Mouse (Mus musculus): Measurements from ENCODE around the gene Gadd45gip1.
"Not testable (repeated sequence)": the region's sequence is repeated elsewhere in the genome, so short reads cannot be mapped to it uniquely, and the experiment has no call there.

Gene Gadd45gip1

GRCm38 (mm10) chr8:84797256-84797797, 34.0 kb upstream of the Gadd45gip1 start:
- no peak for DNase-seq (ENCODE audit: low read depth, low spot score)

DNA sequence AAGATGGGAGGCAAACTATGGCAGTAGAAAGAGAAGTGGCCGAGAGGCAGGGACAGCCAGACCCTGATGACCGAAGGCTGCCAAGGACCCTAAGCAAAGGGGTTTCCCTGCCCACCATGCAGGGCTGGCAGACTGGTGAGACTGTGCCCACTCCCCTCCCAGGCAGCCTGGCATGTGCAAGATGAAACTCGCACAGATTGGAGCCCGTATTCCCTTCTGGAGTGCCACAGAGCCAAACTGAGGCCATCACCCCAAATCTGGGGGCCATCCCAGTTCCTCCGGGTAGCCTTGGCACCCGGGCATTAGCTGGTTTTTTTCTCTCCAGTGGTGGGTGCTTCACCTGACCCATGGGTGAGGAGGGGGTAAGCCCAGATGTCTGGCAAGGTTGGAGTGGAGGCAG, 33.4 kb upstream of the Gadd45gip1 start:
- no peak for DNase-seq (ENCODE audit: low read depth, low spot score)

DNA sequence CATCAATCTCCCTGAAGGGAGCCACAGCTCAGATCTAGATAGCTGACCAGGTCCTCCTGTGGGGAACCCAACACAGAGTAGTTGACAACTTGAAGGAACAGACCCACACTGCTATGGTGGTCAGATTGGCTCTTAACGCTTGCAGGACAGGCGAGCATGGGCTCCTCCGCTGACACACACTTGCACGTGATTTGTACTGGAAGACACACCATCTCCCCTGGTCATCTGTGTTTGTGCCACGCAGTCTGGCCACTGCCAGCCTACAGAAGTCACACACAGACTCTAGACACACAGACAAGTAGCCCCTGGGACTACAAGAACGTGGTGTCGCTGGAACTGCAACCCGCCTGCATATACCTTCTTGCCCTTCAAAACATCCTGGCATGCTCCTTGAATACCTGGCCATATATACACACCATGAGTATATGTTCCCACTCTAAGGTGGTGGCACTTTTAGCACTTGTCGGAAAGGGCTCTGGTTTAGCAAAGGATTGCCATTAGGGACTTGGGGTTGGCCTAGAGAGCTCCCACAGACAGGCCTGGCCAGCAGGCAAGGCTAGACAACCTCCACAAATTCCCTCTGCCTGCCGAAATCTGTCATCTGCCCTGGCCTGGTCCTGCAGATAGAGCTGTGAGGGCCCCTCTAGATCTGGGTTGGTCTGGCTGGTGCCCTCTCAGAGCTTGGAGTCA, 32.7 kb upstream of the Gadd45gip1 start:
- no peak for DNase-seq (ENCODE audit: low read depth, low spot score)

DNA sequence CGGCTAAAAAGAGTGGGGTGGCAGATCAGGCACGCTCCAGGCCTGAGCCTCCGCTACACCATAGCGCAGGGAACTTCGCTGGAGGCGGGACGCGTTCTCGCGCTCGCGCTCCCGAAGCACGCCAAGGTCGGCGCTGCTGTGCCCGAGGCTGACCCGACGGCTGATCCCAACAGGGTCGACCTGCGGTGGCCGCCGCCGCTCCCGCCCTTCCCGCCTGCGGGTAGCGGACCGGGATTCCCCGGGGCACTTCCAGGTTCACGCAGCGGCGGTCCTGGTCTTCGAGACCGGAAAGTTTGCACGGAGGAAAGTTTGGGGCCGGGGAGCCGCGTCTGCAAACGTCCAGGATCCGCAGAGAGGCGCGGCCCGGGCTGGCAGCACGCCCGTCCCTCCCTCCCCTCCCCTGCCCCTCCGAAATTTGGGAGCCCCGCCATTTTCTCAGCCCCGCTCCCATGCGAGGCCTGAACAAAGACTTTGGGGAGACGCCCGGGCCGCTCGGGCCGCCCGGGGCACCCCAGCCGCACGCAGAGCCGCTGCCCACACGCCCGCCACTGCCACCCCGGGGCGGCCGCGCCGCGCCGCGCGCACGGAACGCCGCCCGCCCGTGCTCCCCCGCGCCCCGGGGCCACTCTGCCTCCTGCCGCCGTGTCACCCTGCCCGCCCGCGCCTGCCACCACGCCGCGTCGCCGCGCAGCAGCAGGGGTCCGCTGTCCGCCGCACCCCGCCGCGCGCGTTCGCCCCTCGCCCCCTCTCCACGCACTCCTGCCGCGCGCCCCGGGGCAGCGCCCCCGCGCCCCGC, 32.0 kb upstream of the Gadd45gip1 start:
- no peak for DNase-seq (ENCODE audit: low read depth, low spot score)

DNA sequence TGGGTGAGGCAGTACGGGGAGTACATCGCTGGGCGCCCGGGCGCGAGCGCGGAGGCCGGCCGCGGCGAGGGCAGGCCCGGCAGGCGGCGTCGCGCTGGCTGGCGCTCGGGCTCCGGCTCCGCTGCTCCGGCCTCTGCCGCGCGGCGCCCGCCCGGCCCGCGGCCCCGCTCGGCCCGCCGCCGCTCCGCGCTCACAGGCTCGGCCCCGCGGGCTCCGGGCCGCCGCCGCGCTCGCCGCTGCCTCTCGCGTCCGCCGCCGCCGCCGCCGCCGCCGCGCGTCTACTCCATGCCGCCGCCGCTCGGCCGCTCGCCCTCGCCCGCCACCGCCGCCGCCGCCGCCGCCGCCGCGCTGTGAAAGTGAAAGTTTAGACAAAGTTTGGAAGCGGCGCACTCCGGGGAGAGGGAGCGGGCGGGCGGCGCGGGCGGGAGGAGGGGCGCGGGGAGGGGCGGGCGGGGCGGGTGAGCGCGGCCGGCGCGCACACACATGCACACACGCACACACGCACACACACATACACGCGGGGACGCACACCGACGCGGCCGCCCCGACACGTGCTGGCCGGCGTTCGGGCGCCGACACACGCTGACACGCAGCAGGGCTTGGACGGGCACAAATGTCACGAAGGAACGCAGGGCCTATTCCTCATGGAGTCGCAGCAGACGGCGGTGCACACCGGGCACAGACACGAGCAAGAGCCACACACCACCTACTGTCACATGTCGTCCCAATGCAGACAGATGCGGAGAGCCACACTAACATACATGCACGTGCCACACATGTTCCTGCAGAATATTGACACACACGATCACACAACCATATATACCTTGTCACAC, 31.1 kb upstream of the Gadd45gip1 start, which contains the start of gene Nfix:
Gene Nfix (minus strand): TSS at position 346 of the 833 bp plus-strand sequence.
- no peak for DNase-seq (ENCODE audit: low read depth, low spot score)

- DNase-seq (ENCODE audit: low read depth, low spot score) = no peak
Measured at GRCm38 (mm10) chr8:84806031-84806430, 25.3 kb upstream of the Gadd45gip1 start.

- no peak for DNase-seq (ENCODE audit: low read depth, low spot score)
Measured at GRCm38 (mm10) chr8:84809109-84809940, 22.0 kb upstream of the Gadd45gip1 start.

DNA sequence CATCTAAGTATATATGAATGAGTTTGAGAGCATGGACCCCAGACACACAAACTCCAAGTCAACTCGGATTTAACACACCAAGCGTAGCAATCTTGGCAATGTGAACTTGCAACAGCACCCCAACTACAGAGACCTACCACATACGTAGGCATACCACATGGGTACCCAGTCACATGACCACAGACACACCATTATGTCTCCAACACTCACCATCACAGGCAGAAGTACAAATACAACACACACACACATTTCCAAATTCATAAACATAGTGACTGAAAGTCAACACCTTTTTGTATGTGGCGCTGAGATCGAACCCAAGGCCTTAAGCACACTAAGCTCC, 21.4 kb upstream of the Gadd45gip1 start:
- no peak for DNase-seq (ENCODE audit: low read depth, low spot score)

DNA sequence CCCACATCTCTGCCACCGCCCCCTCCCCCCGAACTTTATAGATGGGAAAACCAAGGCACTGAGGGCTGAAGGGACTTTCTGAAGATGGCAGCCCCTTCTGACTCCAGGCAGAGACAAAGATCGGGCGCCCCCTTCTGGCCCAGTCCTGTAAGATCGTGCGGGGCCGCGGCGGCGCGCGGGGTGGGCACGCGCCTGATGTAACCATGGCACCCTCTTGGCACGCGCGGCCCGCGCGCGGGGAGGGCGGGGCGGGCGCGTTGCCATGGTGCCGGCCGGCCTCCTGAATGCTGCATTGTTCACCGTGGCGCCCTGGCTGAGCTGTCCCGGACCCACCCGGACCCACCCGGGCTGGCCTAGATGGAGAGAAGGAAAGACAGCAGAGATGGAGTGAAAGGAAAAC, 20.4 kb upstream of the Gadd45gip1 start:
- peak; percentile 78 for DNase-seq (ENCODE audit: low read depth, low spot score)

DNA sequence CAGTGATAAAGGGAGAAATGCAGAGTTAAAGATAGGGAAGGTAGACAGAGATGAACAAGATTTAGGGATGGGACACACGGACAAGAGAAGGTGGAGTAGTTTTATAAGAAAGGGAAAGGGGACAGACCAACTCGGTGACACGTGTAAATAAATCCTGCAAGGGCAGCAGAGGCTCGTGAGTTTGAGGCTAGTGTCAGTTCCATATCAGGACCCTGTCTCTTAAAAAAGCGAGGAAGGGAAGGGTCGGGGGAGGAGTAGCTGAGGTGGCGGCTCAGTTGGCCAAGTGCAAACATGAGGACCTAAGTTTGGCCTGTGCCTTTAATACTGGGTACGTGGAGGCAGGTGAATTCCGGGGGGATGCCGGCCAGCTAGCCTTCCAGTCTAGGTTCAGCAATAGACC, 20.0 kb upstream of the Gadd45gip1 start:
- DNase-seq (ENCODE audit: low read depth, low spot score) = no peak

DNA sequence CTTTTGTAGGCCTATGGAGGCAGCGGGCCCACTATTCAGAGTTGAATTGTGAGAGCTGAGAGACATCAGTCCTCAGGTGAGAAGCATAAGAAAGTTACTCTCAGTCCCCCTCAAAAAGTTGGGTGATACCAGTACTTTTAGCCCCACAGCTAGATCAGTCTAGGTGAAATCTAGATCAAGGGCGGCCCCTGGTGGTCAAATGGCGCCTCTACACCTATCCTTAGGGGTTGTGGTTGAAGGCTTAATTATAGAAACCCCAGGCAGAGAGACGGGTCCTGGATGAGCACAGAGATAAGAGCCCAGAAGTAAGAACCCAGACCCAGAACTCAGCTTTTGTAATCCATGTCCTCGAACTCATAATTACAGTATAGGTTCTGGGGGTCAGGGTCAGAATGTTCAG, 18.3 kb upstream of the Gadd45gip1 start:
- DNase-seq (ENCODE audit: low read depth, low spot score) = no peak

DNA sequence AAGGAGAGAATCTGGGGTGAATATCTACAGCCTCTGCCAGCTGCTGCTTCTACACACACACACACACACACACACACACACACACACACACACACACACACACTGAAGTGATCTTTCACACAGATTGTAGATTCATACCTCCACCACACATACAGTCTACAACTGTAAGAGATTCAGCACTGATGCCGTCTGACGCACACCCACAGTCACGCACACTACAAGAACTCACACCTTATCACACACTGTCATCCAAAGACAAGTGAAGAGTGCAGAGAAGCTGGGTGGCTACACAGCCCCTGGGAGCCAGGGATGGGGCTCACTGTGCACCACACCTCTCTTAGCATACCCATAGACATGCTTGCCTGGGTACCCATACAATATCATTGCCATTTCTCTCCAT, 17.5 kb upstream of the Gadd45gip1 start:
- DNase-seq (ENCODE audit: low read depth, low spot score) = no peak

GRCm38 (mm10) chr8:84814240-84814554, 17.1 kb upstream of the Gadd45gip1 start:
- DNase-seq (ENCODE audit: low read depth, low spot score) = no peak

DNA sequence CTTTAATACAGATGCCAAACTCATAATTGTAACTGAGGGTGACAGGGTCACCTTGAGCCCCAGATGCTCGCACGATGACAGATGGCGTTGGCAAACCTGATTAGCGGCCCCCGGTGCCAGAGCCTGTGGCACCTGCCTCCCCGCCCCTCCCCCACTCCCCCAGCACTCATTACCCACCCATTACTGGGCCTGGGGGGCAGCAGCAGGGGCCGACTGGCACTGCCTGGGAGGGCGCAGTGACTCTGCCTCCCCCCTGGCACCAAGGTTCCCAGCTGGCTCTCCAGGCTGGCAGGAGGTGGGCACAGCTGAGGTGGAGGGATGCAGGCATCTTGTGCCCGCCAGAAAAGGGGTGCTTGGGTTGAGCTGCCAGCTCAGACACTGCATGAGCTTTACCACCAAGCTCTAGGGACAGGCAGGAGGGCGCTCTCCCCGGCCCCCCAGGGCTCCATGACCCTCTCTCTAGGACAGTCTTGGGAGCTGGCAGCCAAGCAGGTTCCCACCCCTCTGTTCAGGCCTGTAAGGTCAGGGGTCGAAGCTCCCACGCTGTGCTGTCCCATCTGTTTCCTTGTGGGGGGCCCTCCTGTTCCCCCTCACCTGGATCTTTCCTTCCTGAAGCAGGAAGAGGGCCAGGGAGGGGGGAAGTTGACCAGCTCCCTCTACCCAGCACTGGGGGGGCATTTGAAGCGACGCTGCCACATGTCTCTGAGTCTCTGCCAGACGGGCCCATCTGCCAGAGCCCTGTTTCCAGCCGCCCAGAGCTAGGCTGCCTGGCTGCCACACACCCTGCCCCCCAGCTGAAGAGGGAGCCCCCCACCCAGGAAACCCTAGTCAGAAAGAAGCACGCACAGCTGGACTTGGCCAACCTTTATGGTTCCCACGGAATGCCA, 16.5 kb upstream of the Gadd45gip1 start:
- DNase-seq (ENCODE audit: low read depth, low spot score) = no peak

GRCm38 (mm10) chr8:84815547-84815946, 15.8 kb upstream of the Gadd45gip1 start:
- peak; percentile 84 for DNase-seq (ENCODE audit: low read depth, low spot score)

DNA sequence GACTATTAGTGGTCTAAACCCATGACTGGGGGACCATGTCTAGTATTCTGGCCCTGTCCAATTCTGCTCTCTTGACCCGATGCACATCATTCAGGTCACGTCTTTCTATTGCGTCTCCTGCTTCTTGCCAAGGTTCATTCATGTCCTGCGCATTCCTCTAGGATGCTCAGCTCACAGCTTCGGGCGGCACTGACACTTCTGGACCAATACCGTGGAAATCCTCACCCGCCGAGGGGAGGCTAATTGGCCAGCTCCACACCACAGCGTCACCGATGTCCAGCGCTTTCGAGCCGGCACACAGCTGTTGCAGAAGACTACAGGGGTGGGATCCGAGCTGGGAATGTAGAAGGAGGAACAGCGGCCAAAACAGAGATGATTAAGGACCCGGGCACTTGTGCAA, 15.2 kb upstream of the Gadd45gip1 start:
- DNase-seq (ENCODE audit: low read depth, low spot score) = no peak

DNA sequence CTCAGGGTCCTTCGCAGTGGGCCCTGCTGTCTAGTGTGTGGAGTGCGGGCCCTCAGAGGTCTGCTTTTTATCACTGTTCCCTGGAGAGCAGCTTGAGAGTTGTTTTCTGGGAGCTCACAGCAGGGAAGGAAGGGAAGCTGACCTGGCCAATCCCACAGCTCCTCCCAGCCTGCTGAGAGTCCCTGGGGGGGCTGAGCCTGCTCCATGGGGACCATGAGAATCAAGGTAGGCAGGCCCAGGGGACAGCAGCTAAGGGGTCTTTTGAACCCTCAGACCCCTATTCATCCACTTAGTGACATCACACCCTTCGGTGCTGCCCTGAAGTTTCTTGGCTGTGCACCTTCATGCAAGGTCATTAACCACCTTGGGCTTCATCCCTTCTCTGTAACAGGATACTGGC, 8.6 kb upstream of the Gadd45gip1 start, which contains the start of gene Dand5:
Gene Dand5 (minus strand): TSS at position 101 of the 400 bp plus-strand sequence.
- DNase-seq (ENCODE audit: low read depth, low spot score) = no peak

DNA sequence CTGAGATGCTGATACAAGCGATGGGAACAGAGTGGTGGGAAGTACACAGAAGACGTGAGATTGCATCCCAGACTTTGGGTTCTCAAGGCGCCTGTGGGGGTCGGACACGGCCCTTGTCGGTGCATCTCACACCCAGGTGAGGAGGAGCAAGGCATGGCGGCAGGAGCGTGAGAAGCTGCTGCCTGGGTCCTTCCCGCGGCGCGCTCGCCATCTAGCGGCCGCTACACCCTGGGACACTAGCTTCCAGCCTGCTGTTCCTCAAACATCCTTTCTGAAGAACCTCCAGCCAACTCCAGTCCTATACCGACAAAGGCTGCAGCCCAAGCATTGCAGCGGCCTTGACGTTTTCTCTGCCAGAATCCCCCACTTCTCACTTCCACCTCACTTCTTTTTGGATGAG, 7.7 kb upstream of the Gadd45gip1 start:
- no peak for DNase-seq (ENCODE audit: low read depth, low spot score)

- no peak for DNase-seq (ENCODE audit: low read depth, low spot score)
Measured at GRCm38 (mm10) chr8:84825636-84826035, 5.7 kb upstream of the Gadd45gip1 start.

DNA sequence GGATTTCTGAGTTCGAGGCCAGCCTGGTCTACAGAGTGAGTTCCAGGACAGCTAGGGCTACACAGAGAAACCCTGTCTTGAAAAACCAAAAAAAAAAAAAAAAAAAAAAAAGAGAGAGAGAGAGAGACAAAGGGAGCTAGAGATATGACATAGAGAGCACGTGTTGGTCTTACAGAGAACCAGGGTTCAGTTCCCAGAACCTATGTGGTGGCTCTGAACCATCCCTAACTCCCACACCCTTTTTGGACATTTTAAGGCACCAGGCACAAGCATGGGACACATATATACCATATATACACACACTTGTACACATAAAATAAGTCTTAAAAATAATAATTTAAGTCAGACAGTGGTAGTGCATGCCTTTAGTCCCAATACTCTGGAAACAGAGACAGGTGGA, 4.8 kb upstream of the Gadd45gip1 start:
- DNase-seq (ENCODE audit: low read depth, low spot score) = not testable (repeated sequence)
